ENCODE assay signal across 8 mouse cellular contexts in the genomic region with DNA sequence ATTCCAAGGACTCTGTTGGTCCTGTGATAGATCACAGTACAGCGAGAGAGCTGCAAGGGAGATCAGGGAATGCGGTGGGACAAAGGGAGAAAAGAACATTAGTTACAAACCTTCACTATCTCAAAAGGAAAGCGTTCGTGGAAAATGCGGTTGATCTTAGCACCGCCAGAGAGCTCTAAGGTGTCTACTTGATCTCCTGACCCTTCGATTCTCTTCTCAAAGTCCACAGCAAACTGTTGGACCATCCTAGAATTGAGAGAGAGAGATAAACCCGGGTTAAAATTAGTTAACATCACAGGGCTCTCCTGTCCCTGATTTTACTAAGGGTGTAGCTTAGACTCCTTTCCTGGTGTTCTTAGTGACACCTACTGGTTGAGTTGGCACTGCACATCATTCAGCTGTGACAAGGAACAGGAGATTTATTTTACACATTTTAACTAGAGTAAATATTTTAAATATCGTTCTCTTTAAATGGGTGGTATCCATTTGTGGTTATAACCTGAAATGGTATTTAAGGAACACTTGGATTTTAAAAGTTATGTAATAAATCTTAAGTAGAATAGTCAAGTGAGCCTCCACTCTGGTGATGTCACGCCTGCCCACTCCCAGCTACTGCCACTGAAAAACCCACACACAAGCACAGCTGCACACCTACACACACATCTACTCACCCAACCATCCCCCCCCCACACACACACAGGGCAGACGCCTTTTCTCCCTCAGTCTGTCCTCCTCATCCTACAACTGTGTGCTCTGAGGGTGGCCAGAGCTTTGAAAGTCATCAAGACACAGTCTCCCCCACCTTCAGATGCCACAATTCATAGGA.
DNase-seq lines count a peak whose midpoint lies in the region; ATAC-seq and TF ChIP-seq lines count a peak whose summit lies in the region.

No protein-coding gene starts in this region.

- no peaks in the 10 kb centered on the region for H3K4me1 ChIP-seq in E14TG2a.4 (replicated peaks; ENCODE audit: low read depth, low read length)
- no peaks in the 10 kb centered on the region for H3K4me1 ChIP-seq in embryonic facial prominence, embryonic 11.5 days (ENCODE audit: control insufficient read depth, insufficient read depth, low read length)
- no peaks in the 10 kb centered on the region; the same call in 1 of the 2 replicates for H3K4me1 ChIP-seq in midbrain, embryonic 11.5 days (ENCODE audit: control insufficient read depth, insufficient read depth, low read length)

- H3K27me3 ChIP-seq in E14TG2a.4 (ENCODE audit: insufficient read depth, low read length): no peaks in the 10 kb centered on the region
- H3K27me3 ChIP-seq in embryonic facial prominence, embryonic 11.5 days (ENCODE audit: control insufficient read depth, insufficient read depth, low read length): no peaks in the 10 kb centered on the region
- H3K27me3 ChIP-seq in midbrain, embryonic 11.5 days (ENCODE audit: control insufficient read depth, insufficient read depth, low read length): no peaks in the 10 kb centered on the region

- H3K27ac ChIP-seq in embryonic facial prominence, embryonic 11.5 days (replicated peaks; ENCODE audit: low read depth, low read length): peak overlapping the region; percentile 67; the same call in 1 of the 2 replicates
- H3K27ac ChIP-seq in midbrain, embryonic 11.5 days (ENCODE audit: low read depth, low read length): no peak overlapping the region

- peak; percentile 21 for DNase-seq in adrenal gland, postnatal 10 days
- no peak for DNase-seq in adrenal gland, postnatal 4 days (ENCODE audit: low spot score in 2 of 2)
- peak; percentile 81 for DNase-seq in embryonic facial prominence, embryonic 11.5 days (ENCODE audit: low spot score)
- peak; percentile 39 to 51 for DNase-seq in left cerebral cortex, adult 18-20 months (ENCODE audit: low spot score in 2 of 2)
- DNase-seq in midbrain, embryonic 11.5 days (ENCODE audit: low spot score, missing footprints): peak; percentile 93
- DNase-seq in yolk sac, embryonic 10.5 days (ENCODE audit: low spot score): peak; percentile 20

- no peaks in the 10 kb centered on the region for H3K36me3 ChIP-seq in E14TG2a.4 (ENCODE audit: insufficient read depth, low read length)
- no peaks in the 10 kb centered on the region for H3K36me3 ChIP-seq in embryonic facial prominence, embryonic 11.5 days (replicated peaks; ENCODE audit: control insufficient read depth, insufficient read depth, low read depth, low read length)
- H3K36me3 ChIP-seq in midbrain, embryonic 11.5 days (ENCODE audit: control insufficient read depth, insufficient read depth, low read length): no peaks in the 10 kb centered on the region

- TF ChIP-seq CTCF in E14TG2a.4 (conservative IDR thresholded peaks at IDR 0.05; ENCODE audit: low read length): peak; percentile 70

- no peak overlapping the region for H3K4me2 ChIP-seq in embryonic facial prominence, embryonic 11.5 days (ENCODE audit: low read depth, low read length)
- no peak overlapping the region for H3K4me2 ChIP-seq in midbrain, embryonic 11.5 days

- peaks cover 6% of the 10 kb centered on the region; the same call in 1 of the 2 replicates for H3K9me3 ChIP-seq in E14TG2a.4 (ENCODE audit: low read length)
- no peaks in the 10 kb centered on the region for H3K9me3 ChIP-seq in embryonic facial prominence, embryonic 11.5 days (replicated peaks; ENCODE audit: control insufficient read depth, low read length)
- no peaks in the 10 kb centered on the region for H3K9me3 ChIP-seq in midbrain, embryonic 11.5 days (ENCODE audit: control insufficient read depth, low read length)

- no peak overlapping the region for H3K4me3 ChIP-seq in E14TG2a.4 (replicated peaks; ENCODE audit: low read length)
- H3K4me3 ChIP-seq in embryonic facial prominence, embryonic 11.5 days (ENCODE audit: low read depth, low read length): no peak overlapping the region
- no peak overlapping the region for H3K4me3 ChIP-seq in midbrain, embryonic 11.5 days (ENCODE audit: low read depth, low read length)

- H3K9ac ChIP-seq in embryonic facial prominence, embryonic 11.5 days (replicated peaks; ENCODE audit: low read length): peak overlapping the region; percentile 57
- H3K9ac ChIP-seq in midbrain, embryonic 11.5 days (ENCODE audit: low read length): peak overlapping the region; percentile 35

- 38% methylated on average over 11 of the region's 11 CpGs for WGBS in embryonic facial prominence, embryonic 11.5 days
- 40% methylated on average over 11 of the region's 11 CpGs for WGBS in midbrain, embryonic 11.5 days

- peak; percentile 85 for ATAC-seq in embryonic facial prominence, embryonic 11.5 days (replicated peaks; ENCODE audit: insufficient number of reproducible peaks, low FRiP score, low TSS enrichment, low read depth)
- ATAC-seq in hematopoietic stem cell, adult 5-6 weeks (replicated peaks in 1 of 2; ENCODE audit: insufficient read depth in 1 of 2, low FRiP score in 2 of 2, low TSS enrichment in 1 of 2, low read depth in 1 of 2, poor library complexity in 2 of 2, severe bottlenecking in 2 of 2): peak; percentile 74 to 75; a peak in 2 of 4 replicates
- peak; percentile 93 for ATAC-seq in midbrain, embryonic 11.5 days (ENCODE audit: low FRiP score)

Comparison
In these comparisons a context has a peak if more than half of its experiments do, and no peak if none do; other contexts are left out.
1. DNase-seq: peak in adrenal gland, postnatal 10 days (single experiment), embryonic facial prominence, embryonic 11.5 days (single experiment), left cerebral cortex, adult 18-20 months (2 of 2), midbrain, embryonic 11.5 days (single experiment) and yolk sac, embryonic 10.5 days (single experiment); none in adrenal gland, postnatal 4 days (0 of 2).
2. Peak in every context shown above with its lines, with median percentiles within 50 percentile points of each other: ATAC-seq.